Mouse (Mus musculus) B cell, adult (primary cell): ENCODE data around the gene Stk40. TPM values are rescaled to one million over a fixed set of nuclear protein-coding genes. Genes with fewer than 3 reads are reported as not detected.

Source experiments
- total RNA-seq: library from RNA; stranded (reverse); gene quantifications from 4 replicates; pipeline ENCODE4 v1.2.4, GENCODE M21; 2023; ENCODE audit not compliant: inconsistent age

Gene Stk40
- total RNA-seq = 40.2 to 44.7 TPM (median 40.4 TPM) in 4 replicates

DNA sequence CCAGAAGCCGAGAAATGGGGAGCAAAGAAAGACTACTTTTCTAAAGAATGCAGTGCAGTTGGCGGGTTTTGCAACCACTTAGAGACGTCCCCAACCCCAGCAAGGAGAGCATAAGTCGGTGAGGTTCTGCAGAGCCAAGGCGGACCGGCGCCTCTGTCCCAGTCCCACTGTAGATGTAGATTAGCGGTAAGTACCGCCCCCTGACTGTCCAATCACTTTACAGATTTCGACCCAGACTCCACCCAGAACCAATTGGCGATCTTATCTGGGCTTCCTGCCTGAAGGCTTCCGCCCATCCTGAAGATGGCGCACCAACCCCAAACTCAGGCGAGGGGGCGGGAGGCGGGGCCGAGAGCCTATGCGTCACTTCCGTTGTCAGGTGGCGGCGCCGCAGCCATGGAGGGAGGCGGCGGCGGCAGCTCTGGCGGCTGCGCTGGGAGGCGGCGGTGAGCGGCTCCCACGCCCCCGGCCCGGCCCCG, at the start of gene Stk40:
Gene Stk40 (plus strand): TSS at position 368 of the 479 bp plus-strand sequence.

DNA sequence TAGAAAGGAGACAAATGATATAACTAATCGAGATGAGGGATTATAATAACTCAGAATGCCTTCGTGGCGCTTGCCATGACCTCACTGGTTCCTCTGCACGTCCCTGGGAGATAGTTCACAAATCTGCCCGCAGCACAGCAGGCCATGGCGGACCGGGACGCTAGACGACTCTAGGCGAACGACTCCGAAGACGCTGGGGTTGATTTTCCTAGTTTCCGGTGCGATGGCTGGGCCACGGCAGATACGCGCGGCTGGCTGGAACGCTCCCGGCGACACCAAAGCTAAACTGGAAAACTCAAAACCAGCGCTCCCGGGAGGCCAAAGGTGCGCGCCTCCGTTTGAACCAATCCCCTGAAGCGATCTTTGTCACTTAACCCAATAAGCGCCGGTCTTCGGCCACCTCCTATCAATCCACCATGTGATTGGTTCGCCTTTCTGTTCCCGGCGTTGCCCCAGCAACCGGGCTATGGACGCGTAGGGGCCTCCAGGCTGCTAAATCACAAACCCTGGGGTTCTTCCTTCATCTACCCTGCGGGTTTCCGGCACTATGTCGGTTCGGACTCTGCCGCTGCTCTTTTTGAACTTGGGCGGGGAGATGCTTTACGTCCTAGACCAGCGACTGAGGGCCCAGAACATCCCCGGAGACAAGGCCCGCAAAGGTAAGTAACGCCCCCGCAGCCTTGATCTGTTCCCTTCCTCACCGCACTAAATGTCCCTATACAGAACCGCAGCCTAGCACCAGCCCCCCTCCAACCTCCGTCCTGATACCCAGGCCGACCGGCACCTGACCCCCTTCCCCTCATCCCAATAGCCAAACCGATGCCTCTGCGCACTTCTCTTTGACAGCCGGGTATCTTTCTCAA, 45.4 kb upstream of the Stk40 start, which contains the start of gene Oscp1:
Gene Oscp1 (plus strand): TSS at position 432 of the 863 bp plus-strand sequence.

DNA sequence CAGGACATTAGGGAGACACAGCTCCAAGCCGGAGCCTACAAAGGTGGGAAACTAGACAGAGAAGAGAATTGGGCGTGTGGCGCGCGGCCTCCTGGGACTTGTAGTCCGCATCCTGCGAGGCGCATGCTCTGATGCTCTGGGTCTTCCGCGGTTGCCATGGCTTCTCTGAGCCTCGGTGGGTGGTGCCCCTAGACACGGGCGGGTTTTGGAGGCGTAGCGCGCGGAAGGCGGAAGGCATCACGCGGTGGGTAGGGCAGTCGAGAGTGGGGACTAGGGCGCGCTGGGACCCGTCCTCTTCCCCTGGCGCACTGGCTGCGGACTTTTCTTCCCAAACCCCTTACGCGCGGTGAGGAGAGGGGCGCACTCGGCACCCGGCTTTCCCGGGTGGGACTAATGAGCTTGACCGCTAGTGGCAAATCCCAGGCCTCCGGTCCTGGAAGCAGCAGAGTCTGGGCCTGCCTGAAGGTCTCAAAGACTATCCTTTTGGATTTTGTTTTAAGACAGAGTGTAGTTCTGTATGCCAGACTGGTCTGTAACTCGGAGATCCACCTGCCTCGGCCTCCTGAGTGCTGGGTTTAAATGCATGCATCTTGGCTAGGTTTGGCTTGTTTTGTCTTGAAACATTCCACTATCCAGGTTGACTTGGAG, 7.2 kb upstream of the Stk40 start, which contains the start of gene Lsm10:
Gene Lsm10 (plus strand): TSS at position 160 of the 648 bp plus-strand sequence.

DNA sequence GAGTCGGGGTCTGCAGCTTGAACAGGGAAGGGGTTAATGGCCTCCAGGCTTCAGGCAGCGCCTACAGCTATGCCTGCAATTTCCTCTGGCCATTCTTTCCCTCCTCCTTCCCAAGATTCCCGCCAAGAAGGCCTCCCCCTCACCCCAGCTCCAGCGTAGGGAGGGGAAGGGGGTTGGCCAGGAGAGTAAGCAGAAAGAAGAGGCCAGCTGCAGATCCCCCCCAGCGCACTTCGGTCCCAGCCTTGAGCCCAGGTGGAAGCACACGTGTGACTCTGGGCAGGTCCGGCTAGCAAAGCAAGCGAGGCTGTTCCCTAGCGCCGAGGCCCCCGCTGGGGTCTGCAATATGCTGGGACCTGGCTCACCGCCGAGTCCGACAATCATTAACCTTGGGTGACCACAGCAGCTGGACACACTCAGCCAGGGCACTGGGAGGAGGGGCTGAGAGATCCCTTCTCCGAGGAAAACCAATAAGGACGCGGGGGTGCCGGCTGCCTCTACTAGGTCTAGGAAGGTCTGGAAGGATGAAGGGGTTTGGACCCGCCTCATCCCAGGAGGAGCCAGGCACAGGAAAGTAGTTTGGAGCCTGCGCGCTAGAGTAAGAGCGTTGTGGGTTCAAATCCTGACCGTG, 43.9 kb downstream of the Stk40 start, which contains the start of gene Eva1b:
Gene Eva1b (plus strand): TSS at position 212 of the 628 bp plus-strand sequence.

DNA sequence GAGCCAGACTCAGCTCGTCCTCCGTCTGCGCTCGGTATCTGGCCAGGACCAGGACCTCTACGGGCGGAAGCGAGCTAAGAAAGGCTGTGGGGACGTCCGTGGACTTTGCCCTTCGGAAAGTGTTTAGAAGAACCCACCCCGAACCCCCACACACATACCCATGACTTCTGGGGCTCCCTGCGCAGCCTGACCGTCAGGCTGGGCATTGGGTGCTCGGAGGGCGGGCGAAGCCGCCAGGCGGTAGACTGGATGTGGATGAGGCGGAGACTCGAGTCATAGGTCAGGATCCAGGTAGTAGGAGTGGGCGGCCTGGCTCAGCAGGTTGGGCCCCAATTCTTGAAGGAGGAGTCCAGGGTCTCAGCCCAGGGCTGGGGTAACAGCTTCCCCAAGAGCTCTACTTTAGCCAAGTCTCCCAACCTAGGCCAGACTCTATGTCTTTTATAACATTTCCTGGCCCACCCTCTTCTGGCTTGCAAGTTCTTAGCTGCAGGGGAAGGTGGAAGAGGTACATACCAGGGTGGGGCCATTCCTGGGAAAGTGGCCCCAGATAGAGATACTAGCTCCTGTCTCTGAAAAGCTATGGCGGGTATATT, 59.4 kb downstream of the Stk40 start, which contains the start of gene Sh3d21:
Gene Sh3d21 (minus strand): TSS at position 425 of the 593 bp plus-strand sequence.

Other genes with a start within 250 kb of the Stk40 start
- gene Csf3r, start 79.4 kb upstream of the Stk40 start, total RNA-seq = 0.78 to 1.4 TPM (median 1.3 TPM) in 4 replicates
- gene Mrps15, start 57.0 kb upstream of the Stk40 start, total RNA-seq = 43.7 to 55.8 TPM (median 49.2 TPM) in 4 replicates
- 0.35 to 1.0 TPM in 2 of 4 replicates, not detected in the others for gene Oscp1, start 45.4 kb upstream of the Stk40 start, total RNA-seq
- 14.8 to 17.5 TPM (median 17.2 TPM) in 4 replicates for gene Lsm10, start 7.3 kb upstream of the Stk40 start, total RNA-seq
- 2.4 to 5.4 TPM (median 3.4 TPM) in 4 replicates for gene Eva1b, start 43.8 kb downstream of the Stk40 start, total RNA-seq
- 0.80 to 1.00 TPM (median 0.96 TPM) in 4 replicates for gene Sh3d21, start 59.5 kb downstream of the Stk40 start, total RNA-seq
- 536 to 621 TPM (median 609 TPM) in 4 replicates for gene Thrap3, start 98.8 kb downstream of the Stk40 start, total RNA-seq
- 44.6 to 60.7 TPM (median 55.7 TPM) in 4 replicates for gene Map7d1, start 152.4 kb downstream of the Stk40 start, total RNA-seq
- 40.2 to 46.6 TPM (median 44.6 TPM) in 4 replicates for gene Trappc3, start 158.4 kb downstream of the Stk40 start, total RNA-seq
- gene Col8a2, start 182.8 kb downstream of the Stk40 start, total RNA-seq = not detected in 4 replicates
- 33.3 to 45.0 TPM (median 39.4 TPM) in 4 replicates for gene Adprhl2, start 217.7 kb downstream of the Stk40 start, total RNA-seq
- not detected in 4 replicates for gene Tekt2, start 221.7 kb downstream of the Stk40 start, total RNA-seq